Mouse (Mus musculus): ENCODE results near the gene Gp1bb. TPM values are rescaled to one million over a fixed set of nuclear protein-coding genes. Genes with fewer than 3 reads are reported as not detected.

Gene Gp1bb
- polyA plus RNA-seq, 1 experiment: 84.3 TPM

GRCm38 (mm10) chr16:18620601-18621361 is 1.4 kb downstream of the Gp1bb start:
- Histone ChIP-seq H3K27ac (ENCODE audit: control insufficient read depth, insufficient read depth, low read depth, low read length, poor library complexity) (peak overlapping the region; percentile 13; the same call in 1 of the 2 replicates), H3K4me1 (ENCODE audit: control insufficient read depth, insufficient read depth, low read length) (peaks cover 3% of the 10 kb centered on the region), H3K4me3 (replicated peaks; ENCODE audit: control insufficient read depth, low read depth, low read length) (peak overlapping the region; percentile 9)
- 5% methylated on average over 74 of the region's 74 CpGs for WGBS
- TF ChIP-seq POLR2A (IDR thresholded peaks at IDR 0.05; ENCODE audit: borderline replicate concordance, control insufficient read depth, low read depth, low read length): no peak
- no peak for TF ChIP-seq CTCF (IDR thresholded peaks at IDR 0.05; ENCODE audit: control insufficient read depth, insufficient read depth, low read length)

- Histone ChIP-seq H3K4me3 (replicated peaks; ENCODE audit: control insufficient read depth, low read depth, low read length) (no peak overlapping the region), H3K4me1 (ENCODE audit: control insufficient read depth, insufficient read depth, low read length) (peaks cover 3% of the 10 kb centered on the region), H3K27ac (ENCODE audit: control insufficient read depth, insufficient read depth, low read depth, low read length, poor library complexity) (no peak overlapping the region)
- TF ChIP-seq POLR2A (IDR thresholded peaks at IDR 0.05; ENCODE audit: borderline replicate concordance, control insufficient read depth, low read depth, low read length): no peak
- TF ChIP-seq CTCF (IDR thresholded peaks at IDR 0.05; ENCODE audit: control insufficient read depth, insufficient read depth, low read length): no peak
- 54% methylated on average over 6 of the region's 6 CpGs for WGBS
Measured at GRCm38 (mm10) chr16:18620201-18620600, 2.0 kb downstream of the Gp1bb start.

GRCm38 (mm10) chr16:18619110-18619509 is 3.1 kb downstream of the Gp1bb start:
- Histone ChIP-seq H3K27ac (ENCODE audit: control insufficient read depth, insufficient read depth, low read depth, low read length, poor library complexity) (no peak overlapping the region), H3K4me1 (ENCODE audit: control insufficient read depth, insufficient read depth, low read length) (peaks cover 3% of the 10 kb centered on the region), H3K4me3 (replicated peaks; ENCODE audit: control insufficient read depth, low read depth, low read length) (no peak overlapping the region)
- 67% methylated on average over 4 of the region's 4 CpGs for WGBS
- no peak for TF ChIP-seq POLR2A (IDR thresholded peaks at IDR 0.05; ENCODE audit: borderline replicate concordance, control insufficient read depth, low read depth, low read length)
- TF ChIP-seq CTCF (IDR thresholded peaks at IDR 0.05; ENCODE audit: control insufficient read depth, insufficient read depth, low read length): no peak

- Histone ChIP-seq H3K4me3 (replicated peaks; ENCODE audit: control insufficient read depth, low read depth, low read length) (no peak overlapping the region), H3K27ac (ENCODE audit: control insufficient read depth, insufficient read depth, low read depth, low read length, poor library complexity) (no peak overlapping the region), H3K4me1 (ENCODE audit: control insufficient read depth, insufficient read depth, low read length) (peaks cover 3% of the 10 kb centered on the region)
- WGBS: 80% methylated on average over 2 of the region's 2 CpGs
- TF ChIP-seq CTCF (IDR thresholded peaks at IDR 0.05; ENCODE audit: control insufficient read depth, insufficient read depth, low read length) (no peak), POLR2A (IDR thresholded peaks at IDR 0.05; ENCODE audit: borderline replicate concordance, control insufficient read depth, low read depth, low read length) (no peak)
Measured at GRCm38 (mm10) chr16:18618297-18618696, 3.9 kb downstream of the Gp1bb start.

GRCm38 (mm10) chr16:18617370-18618065 is 4.7 kb downstream of the Gp1bb start:
- 3% methylated on average over 27 of the region's 27 CpGs for WGBS
- Histone ChIP-seq H3K27ac (ENCODE audit: control insufficient read depth, insufficient read depth, low read depth, low read length, poor library complexity) (no peak overlapping the region), H3K4me3 (replicated peaks; ENCODE audit: control insufficient read depth, low read depth, low read length) (no peak overlapping the region), H3K4me1 (ENCODE audit: control insufficient read depth, insufficient read depth, low read length) (peaks cover 3% of the 10 kb centered on the region)
- TF ChIP-seq CTCF (IDR thresholded peaks at IDR 0.05; ENCODE audit: control insufficient read depth, insufficient read depth, low read length) (peak; percentile 93), POLR2A (IDR thresholded peaks at IDR 0.05; ENCODE audit: borderline replicate concordance, control insufficient read depth, low read depth, low read length) (no peak)

- WGBS: 68% methylated on average over 3 of the region's 3 CpGs
- Histone ChIP-seq H3K4me1 (ENCODE audit: control insufficient read depth, insufficient read depth, low read length) (peaks cover 3% of the 10 kb centered on the region), H3K27ac (ENCODE audit: control insufficient read depth, insufficient read depth, low read depth, low read length, poor library complexity) (no peak overlapping the region), H3K4me3 (replicated peaks; ENCODE audit: control insufficient read depth, low read depth, low read length) (no peak overlapping the region)
- TF ChIP-seq CTCF (IDR thresholded peaks at IDR 0.05; ENCODE audit: control insufficient read depth, insufficient read depth, low read length) (no peak), POLR2A (IDR thresholded peaks at IDR 0.05; ENCODE audit: borderline replicate concordance, control insufficient read depth, low read depth, low read length) (no peak)
Measured at GRCm38 (mm10) chr16:18613301-18613700, 8.9 kb downstream of the Gp1bb start.

GRCm38 (mm10) chr16:18611752-18612151 is 10.5 kb downstream of the Gp1bb start:
- WGBS: 85% methylated on average over 13 of the region's 13 CpGs

GRCm38 (mm10) chr16:18609099-18609498 is 13.1 kb downstream of the Gp1bb start:
- H3K4me3 ChIP-seq (replicated peaks; ENCODE audit: control insufficient read depth, low read depth, low read length): no peak overlapping the region
- H3K27ac ChIP-seq (ENCODE audit: control insufficient read depth, insufficient read depth, low read depth, low read length, poor library complexity): no peak overlapping the region
- H3K4me1 ChIP-seq (ENCODE audit: control insufficient read depth, insufficient read depth, low read length): no peaks in the 10 kb centered on the region
- TF ChIP-seq CTCF (IDR thresholded peaks at IDR 0.05; ENCODE audit: control insufficient read depth, insufficient read depth, low read length) (no peak), POLR2A (IDR thresholded peaks at IDR 0.05; ENCODE audit: borderline replicate concordance, control insufficient read depth, low read depth, low read length) (no peak)
- WGBS: 86% methylated on average over 2 of the region's 2 CpGs

More at GRCm38 (mm10) chr16:18611752-18612151, 10.5 kb downstream of the Gp1bb start:
- no peaks in the 10 kb centered on the region for H3K4me1 ChIP-seq (ENCODE audit: control insufficient read depth, insufficient read depth, low read length)
- no peak overlapping the region for H3K27ac ChIP-seq (ENCODE audit: control insufficient read depth, insufficient read depth, low read depth, low read length, poor library complexity)
- TF ChIP-seq POLR2A (IDR thresholded peaks at IDR 0.05; ENCODE audit: borderline replicate concordance, control insufficient read depth, low read depth, low read length): no peak
- TF ChIP-seq CTCF (IDR thresholded peaks at IDR 0.05; ENCODE audit: control insufficient read depth, insufficient read depth, low read length): no peak
- no peak overlapping the region for H3K4me3 ChIP-seq (replicated peaks; ENCODE audit: control insufficient read depth, low read depth, low read length)

Data from bone marrow, adult 2 months (tissue).